Mouse (Mus musculus): ENCODE measurements around the gene Tcl1. TPM values are rescaled to one million over a fixed set of nuclear protein-coding genes. Genes with fewer than 3 reads are reported as not detected.

Gene Tcl1
- polyA plus RNA-seq (2014; fragmentation: Illumina TruSeq; extraction: RNeasy Lipid Tissue Mini Kit (QIAGEN cat#74804)), result 2.0 TPM

DNA sequence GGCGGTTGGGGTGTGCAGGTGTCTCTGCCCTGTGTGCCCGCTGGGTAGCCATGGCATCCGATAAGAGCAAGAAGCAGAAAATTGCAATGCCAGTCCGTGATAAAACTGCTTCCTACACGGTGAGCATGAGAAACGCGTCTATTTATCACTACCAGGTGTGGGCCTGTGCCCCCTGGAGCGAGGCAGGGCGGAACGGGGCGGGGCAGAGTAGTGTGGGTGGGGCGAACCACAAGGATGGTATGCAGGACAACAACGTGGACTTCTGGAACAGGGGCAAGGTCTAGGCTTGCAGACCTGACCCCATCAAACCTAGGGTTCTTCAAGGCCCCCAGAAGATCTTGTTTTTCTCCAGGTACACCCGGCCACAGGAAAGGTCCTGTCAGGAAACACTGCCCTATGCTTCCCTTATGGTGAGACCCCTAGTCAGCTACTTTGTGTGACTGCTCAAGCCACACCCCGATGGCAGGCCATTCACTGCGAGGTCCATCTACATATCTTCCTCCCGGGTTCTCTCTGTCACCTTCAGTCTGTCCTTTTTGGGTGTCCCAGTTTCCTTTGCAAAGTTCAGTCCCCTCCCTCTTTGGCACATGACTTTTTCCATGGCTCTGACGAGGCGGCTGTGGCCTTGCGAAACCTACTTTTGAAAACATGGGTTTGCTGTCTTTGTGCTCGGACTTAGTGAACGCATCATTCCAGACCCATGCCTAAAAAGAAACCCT lies at the start of gene Tcl1:
Gene Tcl1, minus strand, starts transcription at position 193 of the 719 bp plus-strand sequence.

DNA sequence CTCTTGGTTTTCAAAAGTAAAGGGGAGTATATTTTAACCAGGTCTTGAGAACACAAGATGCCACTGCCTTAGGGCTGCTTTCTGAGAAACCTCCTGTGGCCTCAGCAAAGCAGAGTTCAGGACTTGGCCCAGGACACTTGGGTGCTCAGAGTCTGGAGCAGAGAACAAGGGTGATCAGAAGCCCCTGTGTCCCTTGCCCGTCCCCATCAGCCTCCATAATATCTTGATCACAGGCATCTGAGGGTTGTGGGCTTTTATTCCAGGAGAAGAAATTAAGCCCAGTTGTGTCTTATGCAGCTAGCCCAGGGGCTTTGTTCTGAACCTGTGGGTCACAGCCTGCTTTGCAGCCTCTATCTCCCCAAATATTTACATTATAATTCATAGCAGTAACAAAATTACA lies 20.9 kb downstream of the Tcl1 start, which contains the start of gene Tcl1b4:
Gene Tcl1b4, plus strand, starts transcription at position 301 of the 400 bp plus-strand sequence.

DNA sequence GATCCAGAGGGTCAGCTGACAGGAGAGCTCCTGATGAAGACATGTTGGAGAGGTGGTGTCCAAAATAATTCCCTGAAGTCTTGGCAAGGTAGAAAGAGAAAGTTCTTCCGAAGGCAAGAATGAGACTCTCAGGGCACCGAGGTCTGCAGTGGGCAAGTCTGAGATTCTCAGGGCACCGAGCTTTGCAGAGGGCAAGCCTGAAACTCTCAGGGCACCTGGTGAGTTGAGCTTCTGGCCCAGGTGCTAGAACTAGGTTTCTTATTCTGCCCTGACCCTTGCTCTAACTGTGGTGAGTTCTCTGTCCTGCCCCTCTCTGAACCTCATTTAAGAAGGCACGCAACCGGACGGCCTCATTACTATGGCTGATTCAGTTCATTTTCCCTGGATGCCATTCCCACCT lies 31.9 kb downstream of the Tcl1 start, which contains the start of gene Tcl1b3:
Gene Tcl1b3, plus strand, starts transcription at position 301 of the 400 bp plus-strand sequence.

DNA sequence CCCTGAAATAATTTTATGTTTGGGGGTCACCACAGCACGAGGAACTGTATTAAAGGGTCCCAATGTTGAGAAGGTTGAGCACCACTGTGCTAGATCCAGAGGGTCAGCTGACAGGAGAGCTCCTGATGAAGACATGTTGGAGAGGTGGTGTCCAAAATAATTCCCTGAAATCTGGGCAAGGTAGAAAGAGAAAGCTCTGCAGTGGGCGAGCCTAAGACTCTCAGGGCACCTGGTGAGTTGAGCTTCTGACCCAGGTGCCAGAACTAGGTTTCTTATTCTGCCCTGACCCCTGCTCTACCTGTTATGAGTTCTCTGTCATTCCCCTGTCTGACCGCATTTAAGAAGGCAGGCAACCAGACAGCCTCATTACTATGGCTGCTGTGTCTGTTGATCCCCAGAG lies 46.5 kb downstream of the Tcl1 start, which contains the start of gene Tcl1b5:
Gene Tcl1b5, plus strand, starts transcription at position 301 of the 400 bp plus-strand sequence.

Other genes with a start within 250 kb of the Tcl1 start
- gene Syne3, start 213.0 kb downstream of the Tcl1 start, polyA plus RNA-seq (2014; fragmentation: Illumina TruSeq; extraction: RNeasy Lipid Tissue Mini Kit (QIAGEN cat#74804)), result 1.00 TPM
- 17.2 TPM for gene Glrx5, start 190.1 kb downstream of the Tcl1 start, polyA plus RNA-seq (2014; fragmentation: Illumina TruSeq; extraction: RNeasy Lipid Tissue Mini Kit (QIAGEN cat#74804))
- gene Tcl1b2, start 76.8 kb downstream of the Tcl1 start, polyA plus RNA-seq (2014; fragmentation: Illumina TruSeq; extraction: RNeasy Lipid Tissue Mini Kit (QIAGEN cat#74804)), result 3.9 TPM
- gene Tcl1b1, start 63.1 kb downstream of the Tcl1 start, polyA plus RNA-seq (2014; fragmentation: Illumina TruSeq; extraction: RNeasy Lipid Tissue Mini Kit (QIAGEN cat#74804)), result 20.6 TPM
- gene Tcl1b5, start 46.4 kb downstream of the Tcl1 start, polyA plus RNA-seq (2014; fragmentation: Illumina TruSeq; extraction: RNeasy Lipid Tissue Mini Kit (QIAGEN cat#74804)), result 0.94 TPM
- 2.1 TPM for gene Tcl1b3, start 31.8 kb downstream of the Tcl1 start, polyA plus RNA-seq (2014; fragmentation: Illumina TruSeq; extraction: RNeasy Lipid Tissue Mini Kit (QIAGEN cat#74804))
- gene Tcl1b4, start 20.8 kb downstream of the Tcl1 start, polyA plus RNA-seq (2014; fragmentation: Illumina TruSeq; extraction: RNeasy Lipid Tissue Mini Kit (QIAGEN cat#74804)), result 3.3 TPM
- not detected for gene Tunar, start 111.1 kb upstream of the Tcl1 start, polyA plus RNA-seq (2014; fragmentation: Illumina TruSeq; extraction: RNeasy Lipid Tissue Mini Kit (QIAGEN cat#74804))
- 3.2 TPM for gene D430019H16Rik, start 231.1 kb upstream of the Tcl1 start, polyA plus RNA-seq (2014; fragmentation: Illumina TruSeq; extraction: RNeasy Lipid Tissue Mini Kit (QIAGEN cat#74804))

Data from ovary, adult 10 weeks (tissue).